Mouse (Mus musculus) stomach, embryonic 15.5 days (tissue): ENCODE data around the gene Cd82. TPM values are rescaled to one million over a fixed set of nuclear protein-coding genes. Genes with fewer than 3 reads are reported as not detected.

ENCODE experiments used
- microRNA-seq: library from miRNA; unstranded; fragments of <30 nt; microRNA quantifications from one replicate; pipeline ENCODE4, GENCODE M21; 2016
- polyA plus RNA-seq: library from polyadenylated mRNA; unstranded; fragments of >200 nt; fragmentation: Nextera tagmentation; extraction: Ambion mirVana; gene quantifications from 2 replicates; pipeline ENCODE4 v1.2.1, GENCODE M21; 2015

Gene Cd82
- polyA plus RNA-seq, 1 experiment from 2014 or later, result 95.0 TPM

Small RNAs within 50 kb of the gene (microRNA-seq; reads per million reads assigned to microRNA genes)
- gene Mir7001, result not detected

Other genes with a start within 250 kb of the Cd82 start
- gene Tspan18, start 128.6 kb downstream of the Cd82 start, polyA plus RNA-seq, result 20.0 and 20.8 TPM in 2 replicates
- not detected in 2 replicates for gene Gm10803, start 97.4 kb upstream of the Cd82 start, polyA plus RNA-seq
- 0.17 and 0.19 TPM in 2 replicates for gene Alx4, start 179.2 kb upstream of the Cd82 start, polyA plus RNA-seq